Mouse (Mus musculus) liver, postnatal 0 days (tissue): ENCODE data around the gene Enoph1.

Experiments
- CTCF ChIP-seq: sonication (generic); IDR thresholded peaks from 2 replicates; pipeline ENCODE4 v1.5.1; 2016; ENCODE audit warnings: antibody characterized with exemption, low read depth
- EP300 ChIP-seq: IDR thresholded peaks from 2 replicates; pipeline ENCODE4 v1.6.1; 2016; ENCODE audit warnings: antibody characterized with exemption, low read depth, mild to moderate bottlenecking

DNA sequence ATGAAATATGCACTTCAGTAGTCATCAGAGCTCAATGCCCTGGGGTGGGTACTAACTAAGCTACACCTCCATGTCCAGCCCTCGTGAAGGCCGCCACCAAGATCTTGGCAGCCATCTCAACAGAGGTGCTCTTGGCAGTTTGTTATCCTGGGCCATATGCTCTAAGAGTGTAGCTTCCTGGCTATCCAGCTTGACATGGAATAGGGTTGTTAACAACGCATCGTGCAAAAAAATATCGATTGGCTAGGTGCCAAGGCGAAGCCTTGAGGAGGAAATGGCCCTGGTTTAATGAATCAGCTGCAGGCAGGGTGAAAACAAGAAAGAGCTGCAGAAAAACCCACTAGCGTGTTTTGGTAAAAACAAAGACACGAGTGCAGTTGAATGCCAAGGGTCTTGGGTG is 45.3 kb downstream of the Enoph1 start:
- no peak for TF ChIP-seq CTCF
- no peak for TF ChIP-seq EP300
